Mouse (Mus musculus) frontal cortex, postnatal 10 days (tissue): ENCODE results near the gene Gbf1.
"Not testable (repeated sequence)": the region's sequence is repeated elsewhere in the genome, so short reads cannot be mapped to it uniquely, and the experiment has no call there.

Experiments used
- DNase-seq, 2 experiments: peaks; one replicate each; pipeline ENCODE4 v3.0.0; 2022; ENCODE audit warnings: low spot score in 2 of 2, mixed read lengths in 1 of 2

Gene Gbf1

DNA sequence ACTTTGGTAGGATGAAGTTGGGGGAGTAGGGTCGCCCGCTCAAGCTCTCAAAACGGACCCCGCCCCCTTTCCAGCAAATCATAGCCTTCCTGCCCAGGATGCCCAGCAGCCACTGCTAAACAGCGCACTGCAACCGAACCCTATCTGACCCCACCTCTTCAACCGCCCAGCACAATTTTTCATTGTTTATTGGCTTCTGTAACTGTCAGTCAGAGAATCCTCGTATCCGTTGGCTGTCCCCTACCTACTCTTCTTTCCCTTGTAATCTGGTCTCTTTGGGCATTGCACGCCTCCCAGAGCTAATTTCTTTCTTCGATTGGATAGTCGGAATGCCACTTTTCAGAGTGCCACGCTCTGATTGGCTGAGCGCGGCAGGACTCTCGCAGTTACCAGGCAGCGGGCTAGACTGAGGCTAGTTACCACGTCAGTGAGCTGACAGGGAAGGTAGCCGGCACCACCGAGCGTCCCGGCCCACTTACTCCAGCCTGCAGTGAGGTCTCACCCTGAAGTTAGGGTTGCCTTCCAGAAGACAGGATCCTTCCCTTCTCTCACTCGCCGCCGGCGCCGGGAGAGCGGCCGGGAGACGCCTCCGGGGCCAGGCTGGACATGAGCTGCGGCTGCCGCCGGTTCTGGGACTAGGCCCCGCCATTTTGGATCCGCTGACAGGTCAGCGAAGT is at the start of gene Gbf1:
Gene Gbf1 (plus strand): TSS at position 383 of the 677 bp plus-strand sequence.
- DNase-seq = peak; percentile 92 to 97

DNA sequence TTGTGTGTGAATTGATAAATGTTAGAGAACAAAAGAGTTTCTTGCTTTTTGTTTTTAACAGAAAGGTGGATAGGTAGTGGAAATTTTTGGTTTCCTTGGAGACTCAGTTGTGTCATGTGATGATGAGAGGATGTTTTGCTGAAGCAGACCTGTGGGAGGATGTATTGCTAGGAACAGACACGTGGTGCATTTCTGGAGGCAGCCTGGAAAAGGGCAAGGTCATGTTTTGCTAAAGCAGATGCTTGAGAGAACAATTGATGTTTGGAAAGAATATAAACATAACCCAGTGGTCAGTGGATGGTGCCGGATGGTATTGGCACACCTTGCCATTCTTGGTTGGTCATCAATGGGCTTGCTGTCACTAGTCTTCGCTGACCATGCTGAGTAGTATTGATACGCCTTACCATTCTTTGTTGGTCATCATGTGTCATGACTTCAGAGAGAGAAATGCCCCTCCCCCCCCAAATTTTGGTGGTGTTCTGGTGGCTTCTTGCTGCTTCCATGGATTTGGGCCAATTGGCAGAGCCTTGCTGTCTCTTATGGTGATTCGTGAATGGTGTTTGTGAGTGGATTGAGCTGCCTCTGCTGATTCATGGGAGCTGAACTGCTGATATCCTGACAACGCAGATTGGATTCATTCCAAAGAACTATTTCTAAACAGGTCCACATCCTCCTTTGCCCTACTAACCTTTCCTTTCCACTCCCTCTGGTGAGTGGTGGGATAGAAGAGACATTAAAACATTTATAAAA is 48.7 kb upstream of the Gbf1 start:
- no peak for DNase-seq

DNA sequence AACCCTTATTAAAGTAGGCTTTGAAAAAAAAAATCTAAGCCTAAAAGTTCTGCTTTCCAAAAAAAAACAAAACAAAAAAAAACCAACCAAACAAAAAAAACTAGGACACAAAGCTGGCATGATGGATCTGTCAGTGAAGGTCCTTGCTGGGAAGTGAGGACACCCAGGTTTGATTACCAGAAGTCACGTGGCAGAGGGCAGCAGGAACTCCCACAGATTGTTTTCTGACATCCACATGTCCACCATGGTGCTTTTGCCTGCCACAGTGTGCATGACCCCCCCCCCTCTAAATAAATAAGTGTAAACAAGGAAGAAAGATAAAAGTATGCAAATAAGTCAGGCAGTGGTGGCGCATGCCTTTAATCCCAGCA is 48.1 kb upstream of the Gbf1 start:
- DNase-seq = no peak

DNA sequence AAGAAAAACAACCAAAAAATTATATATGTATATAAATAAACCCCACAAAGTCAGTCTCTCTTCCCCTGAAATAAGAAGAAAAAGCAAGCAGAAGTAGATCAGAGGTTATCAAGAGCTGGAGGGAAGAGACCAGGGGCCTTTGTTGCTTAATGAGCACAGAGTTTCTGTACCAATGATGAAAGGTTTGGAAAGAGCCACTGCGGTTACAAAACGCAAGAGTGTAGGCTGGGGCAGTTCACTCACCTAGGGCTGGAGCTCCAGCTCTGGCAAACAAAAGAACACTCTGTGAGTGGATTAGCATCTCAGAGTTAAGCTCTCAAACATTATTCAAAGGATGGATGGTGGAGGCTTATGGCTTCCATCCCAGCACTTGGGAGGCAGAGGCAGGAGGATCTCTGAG is 42.1 kb upstream of the Gbf1 start:
- DNase-seq = no peak

DNA sequence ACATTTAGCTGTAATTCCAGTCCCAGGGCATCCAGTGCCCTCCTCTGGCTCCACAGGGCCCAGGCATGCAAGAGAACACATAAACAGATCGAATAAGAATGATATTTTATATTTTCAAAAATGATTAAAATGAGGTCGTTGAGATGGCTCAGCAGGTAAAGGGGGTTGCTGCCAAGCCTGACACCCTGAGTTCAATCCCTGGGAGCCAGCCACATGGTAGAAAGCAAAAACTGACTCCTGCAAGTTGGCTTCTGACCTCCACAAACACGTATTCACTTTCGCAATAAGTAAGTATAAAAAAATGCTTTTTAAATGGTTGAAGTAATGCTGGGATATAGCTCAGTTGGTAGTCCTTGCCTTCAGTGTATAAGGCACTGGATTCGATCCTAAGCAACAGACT is 41.5 kb upstream of the Gbf1 start:
- no peak for DNase-seq

DNA sequence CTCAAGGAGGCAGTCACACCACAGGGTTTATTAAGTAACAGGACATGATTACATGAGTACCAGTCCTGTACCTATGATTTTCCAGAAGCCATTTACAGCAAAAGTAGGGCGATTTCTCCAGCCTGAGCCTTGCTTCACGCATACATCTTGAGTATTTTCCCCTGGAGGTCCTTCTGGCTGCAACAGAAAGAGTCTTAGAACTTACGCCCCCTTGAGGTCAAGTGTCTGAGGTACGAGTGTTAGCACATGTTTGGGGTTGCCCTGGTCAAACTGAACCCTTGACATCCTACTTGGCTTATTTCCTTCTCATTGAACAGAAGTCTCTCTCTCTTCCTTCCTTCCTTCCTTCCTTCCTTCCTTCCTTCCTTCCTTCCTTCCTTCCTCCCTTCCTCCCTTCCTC is 37.7 kb upstream of the Gbf1 start:
- DNase-seq = no peak

DNA sequence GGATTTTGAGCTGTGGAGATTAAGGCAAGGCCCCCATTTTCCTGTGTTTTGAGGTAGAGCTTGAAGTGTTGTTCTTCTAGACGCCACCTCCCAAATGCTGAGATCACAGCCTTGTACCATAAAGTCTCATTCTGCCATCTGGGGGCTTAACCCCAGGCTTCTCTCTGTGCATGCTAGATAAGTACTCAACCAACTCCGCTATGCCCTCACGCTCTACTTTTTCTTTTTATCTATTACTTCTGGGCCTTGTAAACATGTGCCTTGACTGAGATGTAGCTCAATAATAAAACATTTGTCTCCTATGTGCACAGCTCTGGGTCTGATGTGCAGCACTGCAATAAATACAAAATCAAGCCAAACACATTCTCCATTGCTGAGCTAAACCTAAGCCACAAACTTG is 32.9 kb upstream of the Gbf1 start:
- DNase-seq = no peak

DNA sequence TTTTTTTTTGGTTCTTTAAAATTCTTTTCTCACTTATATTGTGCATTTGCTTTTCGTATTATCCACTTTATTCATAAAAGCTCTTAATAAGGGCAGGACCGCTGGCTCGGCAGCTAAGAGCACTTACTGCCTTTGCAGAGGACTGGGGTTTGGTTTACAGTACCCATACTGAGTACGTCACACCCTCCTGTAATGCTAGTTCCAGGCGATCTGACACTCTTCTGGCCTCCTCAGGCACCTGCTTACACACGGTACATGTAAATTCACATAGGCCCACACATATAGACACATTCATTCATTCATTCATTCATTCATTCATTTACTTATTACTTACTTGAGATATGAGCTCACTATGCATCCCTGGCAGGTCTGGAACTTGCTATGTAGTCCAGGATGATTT is 31.4 kb upstream of the Gbf1 start:
- DNase-seq = no peak

DNA sequence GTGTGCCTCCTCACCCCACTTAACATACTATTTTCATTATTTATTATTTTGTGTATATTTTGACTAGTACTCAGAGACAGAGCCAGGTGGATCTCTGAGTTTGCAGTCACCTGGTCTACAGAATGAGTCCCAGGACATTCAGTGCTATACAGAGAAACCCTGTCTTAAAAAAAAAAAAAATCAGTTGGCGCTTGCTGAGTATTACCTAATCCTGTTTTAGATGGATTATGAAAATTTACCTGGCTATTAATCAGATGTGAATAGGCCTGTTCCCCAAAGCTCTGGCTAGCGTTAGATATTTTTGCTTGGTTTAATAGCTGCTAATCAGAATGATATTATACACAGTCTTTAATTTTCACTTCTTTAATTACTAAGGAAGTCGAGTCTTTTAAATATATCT is 28.4 kb upstream of the Gbf1 start:
- no peak for DNase-seq

DNA sequence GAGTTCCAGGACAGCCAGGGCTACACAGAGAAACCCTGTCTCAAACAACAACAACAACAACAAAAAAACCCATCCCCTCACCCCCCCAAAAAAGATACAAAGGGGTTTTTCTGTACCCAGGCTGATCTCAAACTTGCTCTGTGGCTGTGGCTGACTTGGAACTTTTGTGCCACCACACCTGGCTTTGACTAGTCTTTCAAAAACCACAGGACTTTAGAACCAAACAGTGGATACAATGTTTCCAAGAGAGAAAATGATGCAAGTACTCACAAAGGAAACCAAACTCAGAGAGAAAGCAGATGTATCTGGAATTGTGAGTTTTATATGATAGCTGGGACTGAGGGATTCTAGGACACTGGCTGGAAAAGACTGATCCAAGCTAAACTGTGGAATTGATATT is 27.7 kb upstream of the Gbf1 start:
- no peak for DNase-seq

DNA sequence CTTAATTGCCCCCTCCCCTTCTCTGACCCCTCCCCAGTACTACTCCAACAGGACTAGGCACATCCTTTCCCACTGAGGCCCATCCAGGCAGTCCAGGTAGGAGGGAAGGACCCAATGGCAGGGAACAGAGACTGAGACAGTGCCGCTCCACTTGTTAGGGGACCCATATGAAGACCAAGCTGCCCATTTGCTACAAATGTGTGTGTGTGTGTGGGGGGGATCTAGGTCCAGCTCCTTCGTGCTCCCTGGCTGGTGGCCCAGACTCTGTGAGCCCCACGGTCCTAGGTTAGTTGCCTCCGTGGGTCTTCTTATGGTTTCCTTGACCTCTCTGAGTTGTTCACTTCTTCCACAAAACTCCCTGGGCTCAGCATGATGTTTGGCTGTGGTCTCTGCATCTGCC is 26.0 kb upstream of the Gbf1 start:
- DNase-seq = no peak

DNA sequence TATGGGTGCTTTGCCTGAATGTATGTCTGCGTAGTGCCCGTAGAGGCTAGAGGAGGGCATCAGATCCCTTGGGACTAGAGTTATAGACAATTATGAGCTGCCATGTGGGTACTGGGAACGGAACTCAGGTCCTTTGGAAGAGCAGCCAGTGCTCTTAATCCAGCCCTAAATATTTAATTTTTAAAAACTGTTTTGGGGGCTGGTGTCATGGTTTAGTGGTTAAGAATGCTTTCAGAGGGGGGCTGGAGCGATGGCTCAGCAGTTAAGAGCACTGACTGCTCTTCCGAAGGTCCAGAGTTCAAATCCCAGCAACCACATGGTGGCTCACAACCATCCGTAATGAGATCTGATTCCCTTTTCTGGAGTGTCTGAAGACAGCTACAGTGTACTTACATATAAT is 22.6 kb upstream of the Gbf1 start:
- DNase-seq = not testable (repeated sequence)

DNA sequence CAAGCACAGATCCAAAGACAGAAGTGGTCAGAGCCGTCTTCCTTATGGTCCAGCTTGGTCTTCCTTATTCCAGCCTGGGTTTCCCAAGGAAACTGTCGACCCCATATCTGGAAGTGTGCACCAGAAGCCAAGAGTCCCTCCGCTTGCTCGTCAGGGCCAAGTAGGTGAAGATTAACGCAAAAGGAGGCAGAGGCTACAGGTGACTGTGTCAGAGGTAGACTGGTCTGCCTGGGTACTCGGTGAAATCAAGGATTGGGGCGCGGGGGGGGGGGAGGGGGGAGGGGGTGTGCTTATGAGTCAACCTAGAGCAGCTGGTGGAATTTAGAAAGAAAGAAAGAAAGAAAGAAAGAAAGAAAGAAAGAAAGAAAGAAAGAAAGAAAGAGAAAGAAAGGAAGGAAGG is 21.0 kb upstream of the Gbf1 start:
- DNase-seq = no peak

DNA sequence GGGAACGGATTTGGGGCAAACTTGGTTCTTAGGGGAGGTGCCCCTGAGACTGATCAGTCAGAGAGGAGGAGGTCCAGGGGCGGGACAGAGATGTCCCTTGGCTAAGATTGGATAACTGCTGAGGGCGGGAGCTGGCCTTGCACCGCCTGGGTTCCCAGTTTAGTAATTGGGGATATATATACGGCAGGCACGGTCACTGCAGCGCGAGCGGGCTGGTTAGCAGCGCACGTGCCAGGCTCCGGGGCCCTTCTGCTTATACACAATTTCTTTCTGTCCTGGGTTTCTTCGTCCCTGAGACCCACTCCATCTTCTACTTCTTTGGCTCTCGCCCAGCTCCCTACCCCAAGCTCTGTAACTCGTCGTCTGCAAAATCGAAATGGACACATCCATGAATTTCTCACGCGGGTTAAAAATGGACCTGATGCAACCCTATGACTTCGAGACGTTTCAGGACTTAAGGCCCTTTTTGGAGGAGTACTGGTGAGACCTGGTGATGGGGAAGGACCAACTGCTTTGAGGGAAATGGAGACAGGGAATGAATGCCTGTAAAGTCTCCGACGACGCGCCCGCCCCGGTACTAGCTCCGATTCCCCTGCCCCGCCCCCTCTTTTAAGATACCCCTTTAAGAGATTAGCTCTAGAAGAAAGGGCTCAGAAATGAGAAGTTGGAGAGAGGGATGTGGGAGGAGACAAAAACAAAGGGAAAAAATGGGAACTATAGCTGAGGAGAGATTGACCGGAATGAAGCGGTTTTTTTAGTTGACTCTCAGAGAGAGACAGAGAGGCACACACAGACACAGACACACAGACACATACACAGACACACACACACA is 20.4 kb upstream of the Gbf1 start, which contains the start of gene Elovl3:
Gene Elovl3 (plus strand): TSS at position 204 of the 832 bp plus-strand sequence.
- no peak for DNase-seq

DNA sequence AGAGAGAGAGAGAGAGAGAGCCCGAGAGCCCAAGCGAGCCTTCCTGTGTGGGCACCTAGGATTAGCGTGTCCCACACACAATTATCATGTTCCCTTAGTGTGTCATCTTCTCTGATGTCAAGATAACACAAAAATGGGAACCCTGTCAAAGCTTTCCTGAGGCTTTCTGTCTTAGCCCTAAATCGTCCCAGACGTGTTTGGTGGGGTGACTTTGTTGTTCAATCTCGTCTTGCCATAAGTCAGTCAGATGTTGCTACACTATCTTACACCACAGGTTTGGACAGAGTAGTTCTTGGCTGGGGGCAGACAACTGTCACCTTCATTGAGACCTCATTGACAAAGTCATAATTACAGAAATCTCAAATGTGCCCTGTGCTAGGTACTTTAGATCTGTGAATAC is 19.7 kb upstream of the Gbf1 start:
- no peak for DNase-seq

DNA sequence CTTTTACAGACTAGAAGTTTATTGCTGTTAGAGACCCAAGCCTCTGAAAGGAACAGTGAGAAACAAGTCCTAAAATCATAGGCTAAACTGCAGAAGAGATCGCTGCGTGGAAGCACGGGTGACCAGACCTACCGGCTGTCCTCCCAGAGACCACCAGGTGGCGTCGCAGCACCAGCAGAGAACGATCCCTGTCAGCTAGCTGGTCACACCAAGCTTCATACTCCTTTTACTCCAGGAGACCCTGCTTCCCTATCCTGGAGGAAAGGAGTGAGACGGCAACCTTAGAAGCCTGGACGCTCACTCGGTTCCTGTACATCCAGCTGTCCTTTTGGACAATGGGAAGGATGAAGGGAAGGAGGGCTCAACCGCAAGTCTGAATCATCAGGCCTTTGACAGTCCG is 17.0 kb upstream of the Gbf1 start:
- peak; percentile 70 to 87 for DNase-seq

DNA sequence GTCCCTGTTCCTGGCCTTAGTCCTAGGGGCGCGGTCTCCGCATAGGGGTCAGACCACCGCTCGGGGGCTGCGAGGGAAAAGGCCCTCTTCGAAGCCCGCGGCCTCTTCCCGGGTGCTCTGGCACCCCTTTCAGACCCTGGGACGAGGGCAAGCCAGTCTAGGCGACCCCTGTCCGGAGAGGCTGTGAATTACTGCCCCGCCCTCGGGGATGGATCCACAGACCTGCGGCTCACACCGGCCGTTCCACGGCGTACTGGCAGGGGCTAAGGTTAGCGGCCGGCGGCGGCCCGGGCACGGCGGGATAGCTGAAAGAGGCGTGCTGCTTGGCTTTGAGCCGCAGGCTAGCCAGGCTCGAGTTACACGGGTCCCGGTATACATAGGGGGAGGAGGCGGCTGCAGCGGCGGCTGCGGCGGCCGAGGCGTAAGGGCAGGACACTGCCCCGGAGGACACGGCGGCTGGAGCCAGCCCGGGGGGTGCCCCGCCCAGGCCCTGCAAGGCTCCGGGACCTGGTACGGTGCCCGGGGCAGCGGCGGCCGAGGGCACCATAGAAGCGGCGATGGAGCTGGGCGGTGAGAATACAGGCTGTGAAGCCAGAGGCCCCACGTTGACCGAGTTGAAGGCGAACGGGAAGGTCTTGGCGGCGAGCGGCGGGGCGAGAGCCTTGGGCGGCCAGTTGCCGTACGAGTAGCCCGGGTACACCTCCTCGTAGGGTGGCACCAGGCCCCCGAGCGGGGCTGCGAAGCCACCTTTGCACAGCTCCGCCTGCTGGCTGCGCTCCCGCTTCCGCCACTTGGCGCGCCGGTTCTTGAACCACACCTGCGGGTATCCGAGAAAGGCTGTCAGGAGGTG is 16.3 kb upstream of the Gbf1 start:
- DNase-seq = peak in 1 of 2 experiments; percentile 22

DNA sequence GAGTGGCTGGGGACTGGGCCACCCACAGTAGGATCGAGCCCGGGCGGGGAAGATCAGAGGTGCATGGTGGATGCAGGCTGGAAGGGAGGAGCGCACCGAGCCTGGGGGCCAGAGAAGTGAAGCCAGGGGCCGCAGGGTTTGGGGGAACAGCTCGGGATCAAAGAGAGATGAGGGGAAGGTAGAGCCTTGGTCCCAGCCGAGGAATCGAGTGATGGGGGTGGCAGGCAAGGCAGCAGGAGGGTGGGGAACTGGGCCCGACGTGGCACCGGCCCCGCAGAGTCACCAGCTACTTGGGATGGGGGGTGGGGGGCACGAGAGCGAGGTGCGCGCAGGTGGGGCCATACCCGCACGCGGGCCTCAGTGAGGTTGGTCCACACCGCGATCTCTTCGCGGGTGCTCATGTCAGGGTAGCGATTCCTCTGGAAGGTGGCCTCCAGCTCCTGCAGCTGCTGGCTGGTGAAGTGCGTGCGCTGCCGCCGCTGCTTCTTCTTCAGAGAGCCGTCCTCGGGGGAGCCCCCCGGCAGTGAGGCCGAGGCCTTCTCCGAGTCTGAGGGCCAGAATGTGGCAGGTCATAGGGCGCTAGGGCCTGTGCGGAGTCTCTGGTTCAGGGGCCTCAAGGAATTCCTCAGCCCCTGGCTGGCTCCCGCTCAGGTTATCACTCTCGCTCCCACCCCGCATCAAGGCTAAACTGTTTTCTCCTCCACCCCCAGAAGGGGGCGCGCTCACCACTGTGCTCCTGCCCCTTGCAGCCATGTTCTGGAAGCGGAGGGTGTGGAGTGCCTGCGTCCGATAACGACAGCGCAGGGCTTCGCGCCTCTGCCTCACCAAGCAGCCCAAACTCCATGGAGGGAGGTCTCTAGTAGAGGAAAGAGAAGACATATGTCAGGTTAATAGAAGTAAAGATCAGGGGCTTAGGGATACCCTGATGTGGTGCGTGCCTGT is 15.4 kb upstream of the Gbf1 start:
- peak; percentile 15 to 53 for DNase-seq

DNA sequence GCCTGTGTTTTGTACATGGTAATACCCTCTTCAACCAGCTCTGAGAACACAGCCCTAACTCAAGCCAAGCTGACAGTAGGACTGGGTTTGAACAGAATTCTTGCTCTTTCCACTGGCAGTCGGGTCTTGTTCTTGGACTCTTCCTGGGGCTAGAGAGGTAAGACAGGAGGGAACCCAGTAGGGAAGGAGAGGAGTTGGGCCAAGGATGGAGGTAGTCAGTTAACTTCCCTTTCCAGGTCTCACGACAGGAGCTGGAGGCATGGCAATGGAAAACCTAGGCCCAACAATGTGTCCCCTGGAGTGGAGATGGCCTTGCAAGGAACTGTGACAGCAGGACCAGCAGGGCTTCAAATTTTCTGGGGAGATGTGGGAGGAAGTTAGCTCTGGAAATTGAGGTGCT is 12.0 kb upstream of the Gbf1 start:
- no peak for DNase-seq

DNA sequence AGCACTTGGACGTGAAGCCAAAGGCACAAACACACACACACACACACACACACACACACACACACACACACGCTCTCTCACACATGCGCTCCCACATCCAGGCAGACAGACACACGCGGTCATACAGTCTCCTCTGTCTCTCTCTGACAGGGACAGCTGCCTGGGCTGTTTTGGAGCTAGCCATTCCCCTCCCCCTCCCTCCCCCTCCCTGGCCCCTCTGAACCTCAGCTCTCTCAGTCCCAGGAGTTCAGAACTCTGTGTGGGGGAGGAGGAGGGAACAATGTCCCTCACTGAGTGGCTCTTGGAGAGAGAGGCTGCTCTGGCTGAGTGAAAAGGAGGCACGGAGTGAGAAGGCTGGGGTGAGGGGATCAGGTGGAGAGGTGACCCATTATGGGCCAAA is 11.2 kb upstream of the Gbf1 start:
- no peak for DNase-seq
